In genomic region chr19:52503331-52503730, GRCm38 (mm10) we compare ENCODE assay signal across 30 mouse cellular contexts.
DNase-seq lines count a peak whose midpoint lies in the region; ATAC-seq and TF ChIP-seq lines count a peak whose summit lies in the region.
"Had no signal": no experiment of that assay in that cellular context is flagged by ENCODE, and none has a peak within 500 bp of the region (broad histone marks: within the 10 kb centered on the region; RNA-seq: fewer than 3 reads in every experiment).

No protein-coding gene starts in this region.

- DNase-seq in lung, embryonic 14.5 days, result peak; percentile 53
- no peak for DNase-seq in lung, postnatal 10 days
- DNase-seq in midbrain, embryonic 10.5 days (ENCODE audit: low spot score), result no peak
- DNase-seq: adrenal gland, postnatal 10 days; adrenal gland, postnatal 36 days; B cell, adult 2 months; cerebellum, adult 11-12 months; cerebellum, adult 8-10 months; cerebellum, postnatal 36 days; embryo, embryonic 11 days; gastrocnemius, postnatal 25 days; heart, adult 18-20 months; heart, postnatal 10 days; heart, postnatal 36 days had no signal

- no peak overlapping the region for H3K4me3 ChIP-seq in lung, embryonic 14.5 days (ENCODE audit: low read depth, low read length)
- H3K4me3 ChIP-seq in midbrain, embryonic 12.5 days, result no peak overlapping the region
- H3K4me3 ChIP-seq in midbrain, embryonic 15.5 days, result no peak overlapping the region
- no peak overlapping the region for H3K4me3 ChIP-seq in midbrain, embryonic 16.5 days (ENCODE audit: low read depth, low read length)
- H3K4me3 ChIP-seq in midbrain, embryonic 10.5 days, result no peak overlapping the region
- H3K4me3 ChIP-seq: embryonic facial prominence, embryonic 10.5 days; embryonic facial prominence, embryonic 13.5 days; erythroblast, embryonic 14.5 days; forebrain, embryonic 12.5 days; forebrain, embryonic 15.5 days; heart, embryonic 12.5 days; heart, embryonic 15.5 days; hindbrain, embryonic 10.5 days; hindbrain, embryonic 13.5 days had no signal

- 31% methylated on average over 4 of the region's 4 CpGs for WGBS in lung, embryonic 14.5 days
- WGBS in midbrain, embryonic 12.5 days, result 55% methylated on average over 4 of the region's 4 CpGs
- 40% methylated on average over 4 of the region's 4 CpGs for WGBS in midbrain, embryonic 15.5 days
- 24% methylated on average over 4 of the region's 4 CpGs for WGBS in midbrain, embryonic 16.5 days
- WGBS in midbrain, embryonic 10.5 days, result 90% methylated on average over 4 of the region's 4 CpGs

- H3K36me3 ChIP-seq in lung, embryonic 14.5 days (ENCODE audit: insufficient read depth), result no peaks in the 10 kb centered on the region
- no peaks in the 10 kb centered on the region for H3K36me3 ChIP-seq in midbrain, embryonic 12.5 days
- H3K36me3 ChIP-seq in midbrain, embryonic 15.5 days (replicated peaks), result no peaks in the 10 kb centered on the region
- no peaks in the 10 kb centered on the region for H3K36me3 ChIP-seq in midbrain, embryonic 16.5 days (ENCODE audit: control insufficient read depth, insufficient read depth, low read length)
- H3K36me3 ChIP-seq in midbrain, embryonic 10.5 days, result no peaks in the 10 kb centered on the region
- H3K36me3 ChIP-seq: embryonic facial prominence, embryonic 10.5 days; embryonic facial prominence, embryonic 13.5 days; forebrain, embryonic 12.5 days; forebrain, embryonic 15.5 days; G1E; heart, embryonic 12.5 days; heart, embryonic 15.5 days; hindbrain, embryonic 10.5 days; hindbrain, embryonic 13.5 days had no signal

- H3K4me2 ChIP-seq in lung, embryonic 14.5 days, result no peak overlapping the region
- no peak overlapping the region for H3K4me2 ChIP-seq in midbrain, embryonic 12.5 days (replicated peaks)
- H3K4me2 ChIP-seq in midbrain, embryonic 15.5 days, result no peak overlapping the region
- no peak overlapping the region for H3K4me2 ChIP-seq in midbrain, embryonic 16.5 days (ENCODE audit: low read length)
- H3K4me2 ChIP-seq: embryonic facial prominence, embryonic 13.5 days; forebrain, embryonic 12.5 days; forebrain, embryonic 15.5 days; heart, embryonic 12.5 days; heart, embryonic 15.5 days; hindbrain, embryonic 13.5 days had no signal

- H3K27ac ChIP-seq in lung, embryonic 14.5 days (ENCODE audit: low read depth), result no peak overlapping the region
- no peak overlapping the region for H3K27ac ChIP-seq in midbrain, embryonic 12.5 days (replicated peaks)
- H3K27ac ChIP-seq in midbrain, embryonic 15.5 days, result no peak overlapping the region
- H3K27ac ChIP-seq in midbrain, embryonic 16.5 days (ENCODE audit: low read length), result peak overlapping the region; percentile 33; the same call in 1 of the 2 replicates
- no peak overlapping the region for H3K27ac ChIP-seq in midbrain, embryonic 10.5 days (replicated peaks)
- H3K27ac ChIP-seq: embryonic facial prominence, embryonic 10.5 days; embryonic facial prominence, embryonic 13.5 days; forebrain, embryonic 12.5 days; forebrain, embryonic 15.5 days; heart, embryonic 15.5 days; hindbrain, embryonic 10.5 days; hindbrain, embryonic 13.5 days had no signal

- no peaks in the 10 kb centered on the region for H3K27me3 ChIP-seq in lung, embryonic 14.5 days (ENCODE audit: insufficient read depth, low read length)
- no peaks in the 10 kb centered on the region for H3K27me3 ChIP-seq in midbrain, embryonic 12.5 days
- no peaks in the 10 kb centered on the region for H3K27me3 ChIP-seq in midbrain, embryonic 15.5 days (replicated peaks)
- H3K27me3 ChIP-seq in midbrain, embryonic 16.5 days (ENCODE audit: control insufficient read depth, insufficient read depth, low read depth, low read length), result no peaks in the 10 kb centered on the region
- H3K27me3 ChIP-seq in midbrain, embryonic 10.5 days (ENCODE audit: low read depth, poor library complexity, severe bottlenecking), result no peaks in the 10 kb centered on the region
- H3K27me3 ChIP-seq: CH12.LX; embryonic facial prominence, embryonic 13.5 days; forebrain, embryonic 12.5 days; forebrain, embryonic 15.5 days; heart, embryonic 12.5 days; heart, embryonic 15.5 days; hindbrain, embryonic 13.5 days had no signal

- H3K4me1 ChIP-seq in lung, embryonic 14.5 days (ENCODE audit: insufficient read depth), result no peaks in the 10 kb centered on the region
- no peaks in the 10 kb centered on the region for H3K4me1 ChIP-seq in midbrain, embryonic 12.5 days
- H3K4me1 ChIP-seq in midbrain, embryonic 15.5 days, result 0 out of 2 replicates have a peak, but pooled peaks cover 4% of the 10 kb centered on the region
- no peaks in the 10 kb centered on the region for H3K4me1 ChIP-seq in midbrain, embryonic 16.5 days (ENCODE audit: control insufficient read depth, insufficient read depth, low read length)
- H3K4me1 ChIP-seq in midbrain, embryonic 10.5 days, result no peaks in the 10 kb centered on the region
- H3K4me1 ChIP-seq: embryonic facial prominence, embryonic 10.5 days; embryonic facial prominence, embryonic 13.5 days; forebrain, embryonic 12.5 days; heart, embryonic 12.5 days; heart, embryonic 15.5 days; hindbrain, embryonic 10.5 days; hindbrain, embryonic 13.5 days had no signal

- peak; percentile 83 for ATAC-seq in lung, embryonic 14.5 days (ENCODE audit: insufficient read depth)
- ATAC-seq in midbrain, embryonic 12.5 days (ENCODE audit: low FRiP score, low read depth), result peak; percentile 69; the same call in 1 of the 2 replicates
- ATAC-seq in midbrain, embryonic 15.5 days (replicated peaks), result no peak
- peak; percentile 39; the same call in 1 of the 2 replicates for ATAC-seq in midbrain, embryonic 16.5 days
- no peak for ATAC-seq in megakaryocyte, adult 5-6 weeks (ENCODE audit: poor library complexity, severe bottlenecking)
- ATAC-seq: forebrain, embryonic 15.5 days; Patski had no signal

- H3K9me3 ChIP-seq in lung, embryonic 14.5 days (ENCODE audit: low read depth, low read length), result no peaks in the 10 kb centered on the region
- H3K9me3 ChIP-seq in midbrain, embryonic 12.5 days, result no peaks in the 10 kb centered on the region
- H3K9me3 ChIP-seq in midbrain, embryonic 15.5 days, result no peaks in the 10 kb centered on the region
- peaks cover 5% of the 10 kb centered on the region; the same call in 1 of the 2 replicates for H3K9me3 ChIP-seq in midbrain, embryonic 16.5 days (replicated peaks; ENCODE audit: control insufficient read depth, low read length, poor library complexity, severe bottlenecking)
- no peaks in the 10 kb centered on the region; the same call in 1 of the 2 replicates for H3K9me3 ChIP-seq in midbrain, embryonic 10.5 days (replicated peaks)
- H3K9me3 ChIP-seq: embryonic facial prominence, embryonic 10.5 days; forebrain, embryonic 12.5 days; forebrain, embryonic 15.5 days; heart, embryonic 15.5 days; hindbrain, embryonic 13.5 days had no signal

- no peak overlapping the region for H3K9ac ChIP-seq in lung, embryonic 14.5 days
- H3K9ac ChIP-seq in midbrain, embryonic 12.5 days (replicated peaks), result no peak overlapping the region
- H3K9ac ChIP-seq in midbrain, embryonic 15.5 days, result no peak overlapping the region
- no peak overlapping the region for H3K9ac ChIP-seq in midbrain, embryonic 16.5 days (ENCODE audit: low read depth, low read length)
- H3K9ac ChIP-seq: embryonic facial prominence, embryonic 13.5 days; forebrain, embryonic 12.5 days; forebrain, embryonic 15.5 days; heart, embryonic 12.5 days; heart, embryonic 15.5 days; hindbrain, embryonic 13.5 days had no signal

- no peak for TF ChIP-seq CTCF in lung, embryonic 14.5 days (IDR thresholded peaks at IDR 0.05; ENCODE audit: low read depth)

Comparison
In these comparisons a context has a peak if more than half of its experiments do, and no peak if none do; other contexts are left out.
1. ATAC-seq: peak in lung, embryonic 14.5 days (single experiment), midbrain, embryonic 12.5 days (single experiment) and midbrain, embryonic 16.5 days (single experiment); none in midbrain, embryonic 15.5 days (single experiment) and megakaryocyte, adult 5-6 weeks (single experiment).